Mouse (Mus musculus) ES-E14 (cell line): ENCODE results near the gene Cmtm7. TPM values are rescaled to one million over a fixed set of nuclear protein-coding genes. Genes with fewer than 3 reads are reported as not detected.

Experiments
- DNase-seq: peaks from one replicate; pipeline ENCODE4 v3.0.0-alpha.2; 2013; ENCODE audit warnings: low read depth, low spot score
- H3K27ac ChIP-seq: 2 replicates; pipeline ENCODE4 v1.5.1; 2012; ENCODE audit warnings: low read depth, mild to moderate bottlenecking, low read length, moderate library complexity, mixed read lengths; ENCODE audit not compliant: poor library complexity, insufficient read depth, severe bottlenecking
- H3K36me3 ChIP-seq: 2 replicates; pipeline ENCODE4 v1.6.1; 2012; ENCODE audit warnings: mild to moderate bottlenecking, low read length, moderate library complexity, mixed read lengths; ENCODE audit not compliant: control insufficient read depth, poor library complexity, insufficient read depth, severe bottlenecking
- H3K4me1 ChIP-seq, 2 experiments: fragments of 150-350 bp in 1 of 2; sonication (generic) in 1 of 2; 2 replicates each; pipeline ENCODE4 v1.6.1; 2012; ENCODE audit warnings: low read length in 2 of 2, mild to moderate bottlenecking in 1 of 2, mixed read lengths in 1 of 2; ENCODE audit not compliant: control insufficient read depth in 2 of 2, insufficient read depth in 2 of 2, poor library complexity in 1 of 2
- H3K4me3 ChIP-seq, 2 experiments: fragments of 150-350 bp in 1 of 2; sonication (generic) in 1 of 2; 2 replicates each; pipeline ENCODE4 v1.5.1; 2012; ENCODE audit warnings: low read length in 2 of 2, low read depth in 1 of 2, mild to moderate bottlenecking in 1 of 2, mixed read lengths in 1 of 2; ENCODE audit not compliant: insufficient read depth in 1 of 2, poor library complexity in 1 of 2, severe bottlenecking in 1 of 2
- H3K9ac ChIP-seq: 2 replicates; pipeline ENCODE4 v1.6.1; 2012; ENCODE audit warnings: low read depth, mild to moderate bottlenecking, low read length, mixed read lengths; ENCODE audit not compliant: poor library complexity, insufficient read depth, severe bottlenecking
- H3K9me3 ChIP-seq: fragments of 150-350 bp; sonication (generic); 2 replicates; pipeline ENCODE4 v1.6.1; 2012; ENCODE audit warnings: low read depth, mild to moderate bottlenecking, low read length; ENCODE audit not compliant: control insufficient read depth, insufficient read depth
- CHD2 ChIP-seq: IDR thresholded peaks from 2 replicates; pipeline ENCODE4 v1.6.1; 2014; ENCODE audit warnings: mild to moderate bottlenecking, low read depth, low read length, inconsistent platforms
- HCFC1 ChIP-seq: IDR thresholded peaks from 2 replicates; pipeline ENCODE4 v1.6.1; 2012; ENCODE audit warnings: low read length, inconsistent platforms, borderline replicate concordance; ENCODE audit not compliant: insufficient read depth
- MAFK ChIP-seq: IDR thresholded peaks from 2 replicates; pipeline ENCODE4 v1.6.1; 2014; ENCODE audit warnings: mild to moderate bottlenecking, low read depth, low read length, inconsistent platforms; ENCODE audit not compliant: insufficient read depth
- ZC3H11A ChIP-seq: IDR thresholded peaks from 2 replicates; pipeline ENCODE4 v1.6.1; 2012; ENCODE audit warnings: low read depth, mild to moderate bottlenecking, inconsistent platforms, low read length, borderline replicate concordance
- ZNF384 ChIP-seq: IDR thresholded peaks from 2 replicates; pipeline ENCODE4 v1.6.1; 2012; ENCODE audit warnings: low read depth, low read length, inconsistent platforms
- in situ Hi-C, 2 experiments: fragments of 600-800 bp; cut with MboI; formaldehyde crosslinking; loops; one replicate each; pipeline ENCODE4 v1.15.1; 2025; ENCODE audit warnings: low sequenced_read_pairs in 2 of 2, inconsistent platforms in 1 of 2; ENCODE audit not compliant: unreplicated experiment in 2 of 2
- total RNA-seq: library from RNA; depleted of rRNA; stranded (reverse); fragments of 300-350 nt; gene quantifications from 2 replicates; pipeline ENCODE4 v1.2.3, GENCODE M21; 2012

Gene Cmtm7
- total RNA-seq, 1 experiment = 75.1 TPM

- Histone ChIP-seq H3K4me1 (peaks cover 0 to 8% of the 10 kb centered on the region in 2 experiments; a peak in 2 of 4 replicates), H3K4me3 (no peak overlapping the region), H3K9me3 (no peaks in the 10 kb centered on the region), H3K36me3 (peaks cover 17% of the 10 kb centered on the region; the same call in 1 of the 2 replicates), H3K27ac (no peak overlapping the region), H3K9ac (no peak overlapping the region)
- no peak for DNase-seq
- TF ChIP-seq HCFC1 (no peak), CHD2 (no peak), MAFK (no peak), ZNF384 (no peak), ZC3H11A (no peak)
- in situ Hi-C loops = no loop called here
Measured at GRCm38 (mm10) chr9:114759886-114760285, 21.8 kb downstream of the Cmtm7 start.

DNA sequence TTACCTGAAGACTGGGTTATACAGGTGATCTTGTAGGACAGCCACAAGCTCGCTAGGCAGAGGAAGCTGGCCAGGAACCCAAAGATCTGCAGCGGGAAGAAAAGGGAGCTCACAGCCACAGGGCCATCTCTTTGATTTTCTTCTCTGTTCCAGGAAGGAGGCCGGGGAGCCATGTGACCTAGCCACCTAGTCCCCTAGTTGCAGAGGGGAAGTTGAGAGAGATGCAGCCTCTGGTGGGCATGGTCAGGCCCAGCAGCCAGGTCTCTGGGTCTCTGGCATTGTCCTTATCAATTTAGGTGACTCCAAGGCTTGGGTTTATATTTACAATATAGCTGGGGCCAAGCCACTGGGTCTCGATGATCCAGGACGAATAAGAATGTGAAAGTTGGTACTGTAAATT lies 22.9 kb downstream of the Cmtm7 start:
- Histone ChIP-seq H3K4me1 (peaks cover 0 to 8% of the 10 kb centered on the region in 2 experiments; a peak in 2 of 4 replicates), H3K27ac (peak overlapping the region; percentile 46; the same call in 1 of the 2 replicates), H3K4me3 (no peak overlapping the region), H3K9ac (no peak overlapping the region; the same call in 1 of the 2 replicates), H3K36me3 (peaks cover 17% of the 10 kb centered on the region; the same call in 1 of the 2 replicates), H3K9me3 (no peaks in the 10 kb centered on the region)
- in situ Hi-C loops = no loop called here
- DNase-seq = no peak
- no peak for TF ChIP-seq ZNF384
- TF ChIP-seq CHD2 = no peak
- no peak for TF ChIP-seq MAFK
- TF ChIP-seq ZC3H11A = no peak
- no peak for TF ChIP-seq HCFC1

DNA sequence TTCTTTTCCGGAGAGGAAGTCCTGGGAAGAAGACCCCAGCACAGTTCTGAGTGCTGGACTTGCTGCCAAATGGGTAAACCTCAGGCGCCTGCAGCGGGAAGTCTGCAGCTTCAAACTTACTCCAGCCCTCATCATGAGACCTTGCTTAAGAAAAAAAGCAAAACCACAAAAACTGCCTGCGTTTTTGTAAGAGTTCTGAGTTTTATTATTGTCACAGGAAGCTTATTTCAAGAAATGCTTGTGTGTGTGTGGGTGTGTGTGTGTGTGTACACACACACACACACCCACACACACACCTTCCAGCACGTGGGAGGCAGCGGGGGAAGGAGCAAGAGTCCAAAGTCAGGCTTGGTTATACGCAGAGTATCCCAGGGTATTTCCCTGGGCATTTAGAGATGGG lies 23.4 kb downstream of the Cmtm7 start:
- no peak overlapping the region for H3K9ac ChIP-seq
- H3K4me3 ChIP-seq = no peak overlapping the region
- in situ Hi-C loops = no loop called here
- peak overlapping the region; percentile 46; the same call in 1 of the 2 replicates for H3K27ac ChIP-seq
- H3K36me3 ChIP-seq = peaks cover 17% of the 10 kb centered on the region; the same call in 1 of the 2 replicates
- no peak for TF ChIP-seq ZC3H11A
- TF ChIP-seq MAFK = no peak
- TF ChIP-seq CHD2 = no peak
- no peak for TF ChIP-seq HCFC1
- TF ChIP-seq ZNF384 = no peak
- DNase-seq = no peak
- H3K4me1 ChIP-seq = peaks cover 0 to 8% of the 10 kb centered on the region in 2 experiments; a peak in 2 of 4 replicates
- H3K9me3 ChIP-seq = no peaks in the 10 kb centered on the region

DNA sequence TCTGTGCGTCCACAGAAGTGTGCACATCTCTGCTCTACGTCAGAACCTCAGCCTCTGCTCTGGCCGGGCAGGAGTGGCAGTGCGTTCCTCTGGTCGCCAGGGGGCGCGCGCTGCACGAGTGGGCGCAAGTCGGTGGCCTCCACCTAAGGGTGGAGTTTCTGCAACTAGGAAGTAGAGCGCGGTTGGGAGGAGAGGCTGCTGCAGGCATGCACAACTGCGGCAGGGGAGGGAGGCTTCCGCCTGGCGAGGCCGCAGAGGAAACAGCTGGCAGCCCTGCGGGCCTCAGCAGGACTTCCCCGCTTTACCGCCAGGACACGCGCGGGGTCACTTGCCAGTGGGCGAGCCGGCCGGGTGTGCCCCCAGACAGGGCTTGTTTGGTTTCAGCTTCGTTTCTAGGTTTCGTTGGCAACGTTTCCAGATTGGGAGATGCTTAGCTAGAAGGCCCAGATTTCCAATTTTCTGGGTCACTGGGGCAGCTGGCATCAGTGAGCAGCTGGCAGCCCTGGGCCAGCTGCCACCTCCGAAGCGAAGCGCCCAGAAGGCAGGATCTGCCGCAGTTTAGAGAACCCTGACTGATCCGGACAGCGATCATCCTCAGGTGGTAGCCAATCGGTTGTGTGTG lies 28.7 kb downstream of the Cmtm7 start:
- in situ Hi-C loops = no loop called here
- H3K4me1 ChIP-seq = no peaks in the 10 kb centered on the region; a peak in 1 of 4 replicates
- H3K9ac ChIP-seq = peak overlapping the region; percentile 66
- H3K4me3 ChIP-seq = peak overlapping the region; percentile 50 to 69
- DNase-seq = peak; percentile 72
- H3K27ac ChIP-seq = no peak overlapping the region
- no peaks in the 10 kb centered on the region for H3K9me3 ChIP-seq
- TF ChIP-seq MAFK (no peak), CHD2 (no peak), ZC3H11A (no peak), ZNF384 (no peak), HCFC1 (no peak)
- peaks cover 12% of the 10 kb centered on the region; the same call in 1 of the 2 replicates for H3K36me3 ChIP-seq
